7 mouse cellular contexts compared by ENCODE assay signal in the genomic region with DNA sequence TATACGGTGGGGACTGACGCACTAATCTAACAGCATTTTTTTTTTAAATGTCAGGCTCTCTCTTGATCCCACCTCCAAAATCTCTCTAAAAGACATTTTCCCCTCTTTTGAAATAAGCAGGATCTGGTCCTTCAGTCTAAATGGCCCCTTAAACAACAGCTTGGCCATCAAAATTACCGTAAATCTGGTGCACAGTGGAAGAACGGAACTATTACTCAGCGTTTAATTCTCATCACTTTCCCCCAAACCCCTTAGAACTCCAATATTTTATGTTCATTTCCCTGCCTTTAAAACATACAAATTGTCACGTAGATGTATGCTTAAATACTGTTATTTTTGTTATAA. TPM values are rescaled to one million over a fixed set of nuclear protein-coding genes. Genes with fewer than 3 reads are reported as not detected.
DNase-seq lines count a peak whose midpoint lies in the region; ATAC-seq and TF ChIP-seq lines count a peak whose summit lies in the region.

No protein-coding gene starts in this region.

- peak overlapping the region; percentile 52 for H3K4me2 ChIP-seq in lung, embryonic 14.5 days
- peak overlapping the region; percentile 49 for H3K4me2 ChIP-seq in neural tube, embryonic 15.5 days

- H3K27me3 ChIP-seq in lung, embryonic 14.5 days (ENCODE audit: insufficient read depth, low read length): no peaks in the 10 kb centered on the region
- peaks cover 80% of the 10 kb centered on the region for H3K27me3 ChIP-seq in limb, embryonic 10.5 days (ENCODE audit: low read depth, poor library complexity, severe bottlenecking)
- H3K27me3 ChIP-seq in neural tube, embryonic 15.5 days (replicated peaks): peaks cover 3% of the 10 kb centered on the region; the same call in 1 of the 2 replicates

- no peaks in the 10 kb centered on the region for H3K9me3 ChIP-seq in lung, embryonic 14.5 days (ENCODE audit: low read depth, low read length)
- H3K9me3 ChIP-seq in limb, embryonic 10.5 days (replicated peaks): no peaks in the 10 kb centered on the region
- no peaks in the 10 kb centered on the region for H3K9me3 ChIP-seq in neural tube, embryonic 15.5 days (replicated peaks)

- WGBS in lung, embryonic 14.5 days: 11% methylated on average over 6 of the region's 6 CpGs
- WGBS in limb, embryonic 10.5 days: 27% methylated on average over 6 of the region's 6 CpGs
- WGBS in neural tube, embryonic 15.5 days: 35% methylated on average over 6 of the region's 6 CpGs

- H3K36me3 ChIP-seq in lung, embryonic 14.5 days (ENCODE audit: insufficient read depth): no peaks in the 10 kb centered on the region
- H3K36me3 ChIP-seq in limb, embryonic 10.5 days: no peaks in the 10 kb centered on the region
- H3K36me3 ChIP-seq in neural tube, embryonic 15.5 days: no peaks in the 10 kb centered on the region

- no peak for TF ChIP-seq CTCF in lung, embryonic 14.5 days (IDR thresholded peaks at IDR 0.05; ENCODE audit: low read depth)

- no peaks in the 10 kb centered on the region for H3K4me1 ChIP-seq in lung, embryonic 14.5 days (ENCODE audit: insufficient read depth)
- 0 out of 2 replicates have a peak, but pooled peaks cover 3% of the 10 kb centered on the region for H3K4me1 ChIP-seq in limb, embryonic 10.5 days
- no peaks in the 10 kb centered on the region for H3K4me1 ChIP-seq in neural tube, embryonic 15.5 days

- peak overlapping the region; percentile 76; the same call in 1 of the 2 replicates for H3K9ac ChIP-seq in lung, embryonic 14.5 days
- H3K9ac ChIP-seq in neural tube, embryonic 15.5 days (replicated peaks): 0 out of 2 replicates have a peak overlapping the region, but pooled peaks have one; percentile 30

- no peak overlapping the region for H3K27ac ChIP-seq in lung, embryonic 14.5 days (ENCODE audit: low read depth)
- H3K27ac ChIP-seq in limb, embryonic 10.5 days: peak overlapping the region; percentile 95
- H3K27ac ChIP-seq in neural tube, embryonic 15.5 days (replicated peaks): peak overlapping the region; percentile 96

- no peak for ATAC-seq in lung, embryonic 14.5 days (ENCODE audit: insufficient read depth)
- peak; percentile 37 for ATAC-seq in erythroid progenitor cell, adult 5-6 weeks (replicated peaks; ENCODE audit: low FRiP score, poor library complexity, severe bottlenecking)
- ATAC-seq in neural tube, embryonic 15.5 days (ENCODE audit: low FRiP score): peak; percentile 21; the same call in 1 of the 2 replicates

- peak overlapping the region; percentile 60 for H3K4me3 ChIP-seq in lung, embryonic 14.5 days (ENCODE audit: low read depth, low read length)
- H3K4me3 ChIP-seq in limb, embryonic 10.5 days: peak overlapping the region; percentile 66
- H3K4me3 ChIP-seq in neural tube, embryonic 15.5 days (replicated peaks): peak overlapping the region; percentile 56

- no peak for DNase-seq in lung, embryonic 14.5 days
- no peak for DNase-seq in lung, postnatal 10 days
- DNase-seq in limb, embryonic 10.5 days (ENCODE audit: low spot score): no peak
- DNase-seq in cerebellum, adult 9-10 months: no peak
- no peak for DNase-seq in yolk sac, embryonic 10.5 days (ENCODE audit: low spot score)

RNA-seq across cellular contexts. Expression of gene Zmat1, which starts 0.4 kb away (rescaled TPM):
- 4.8 and 7.0 TPM in 2 replicates for polyA plus RNA-seq in lung, embryonic 14.5 days (2014; fragmentation: Nextera tagmentation; extraction: Ambion mirVana)
- 3.2 and 5.4 TPM in 2 replicates for total RNA-seq in erythroid progenitor cell, adult 5-6 weeks (2015; ENCODE audit: low replicate concordance)
- total RNA-seq in erythroid progenitor cell, adult 5-6 weeks (2017; ENCODE audit: low replicate concordance): 0.64 and 0.98 TPM in 2 replicates
- 2.3 and 3.8 TPM in 2 replicates for polyA plus RNA-seq in limb, embryonic 10.5 days (2016; fragmentation: Nextera tagmentation; extraction: Ambion mirVana)
- polyA plus RNA-seq in neural tube, embryonic 15.5 days (2015; fragmentation: Nextera tagmentation; extraction: Ambion mirVana): 9.7 and 9.9 TPM in 2 replicates

RNA-seq across cellular contexts. Expression of gene Nxf2, which starts 44.9 kb away (rescaled TPM):
- 0.67 and 0.85 TPM in 2 replicates for polyA plus RNA-seq in lung, embryonic 14.5 days (2014; fragmentation: Nextera tagmentation; extraction: Ambion mirVana)
- total RNA-seq in erythroid progenitor cell, adult 5-6 weeks (2015; ENCODE audit: low replicate concordance): not detected in 2 replicates
- total RNA-seq in erythroid progenitor cell, adult 5-6 weeks (2017; ENCODE audit: low replicate concordance): not detected in 2 replicates
- 0.46 and 0.75 TPM in 2 replicates for polyA plus RNA-seq in limb, embryonic 10.5 days (2016; fragmentation: Nextera tagmentation; extraction: Ambion mirVana)
- polyA plus RNA-seq in neural tube, embryonic 15.5 days (2015; fragmentation: Nextera tagmentation; extraction: Ambion mirVana): 0.19 and 0.36 TPM in 2 replicates
